Mouse (Mus musculus) left cerebral cortex, postnatal 14 days (tissue): ENCODE measurements around the gene Col25a1. TPM values are rescaled to one million over a fixed set of nuclear protein-coding genes. Genes with fewer than 3 reads are reported as not detected.

Experiments
- DNase-seq, 2 experiments: peaks; one replicate each; pipeline ENCODE4 v3.0.0; 2021 to 2022; ENCODE audit warnings: low spot score in 2 of 2, mixed read lengths in 1 of 2
- intact Hi-C: fragments of 180-260 bp; cut with DNase I; formaldehyde crosslinking; loops from one replicate; pipeline ENCODE4 v1.15.1; 2025
- total RNA-seq, 2 experiments: library from RNA; stranded (reverse); gene quantifications; 2 replicates each; pipeline ENCODE4 v1.2.3; 2021

Col25a1 gene
- total RNA-seq, 2 experiments from 2014 or later: 26.4 to 32.3 TPM

- peak; percentile 48 to 61 for DNase-seq
- intact Hi-C loops: no loop called here
Observed at GRCm38 (mm10) chr3:130400716-130401559, 269.6 kb downstream of the Col25a1 start.

GRCm38 (mm10) chr3:130401560-130401852 is 270.2 kb downstream of the Col25a1 start:
- intact Hi-C loops: no loop called here
- no peak for DNase-seq

- no peak for DNase-seq
- intact Hi-C loops: no loop called here
Observed at GRCm38 (mm10) chr3:130404525-130405409, 273.5 kb downstream of the Col25a1 start.

GRCm38 (mm10) chr3:130407201-130407600 is 275.9 kb downstream of the Col25a1 start:
- DNase-seq: no peak
- intact Hi-C loops: no loop called here

GRCm38 (mm10) chr3:130413239-130413638 is 281.9 kb downstream of the Col25a1 start:
- intact Hi-C loops: no loop called here
- no peak for DNase-seq

- DNase-seq: no peak
- intact Hi-C loops: no loop called here
Observed at GRCm38 (mm10) chr3:130418951-130419350, 287.6 kb downstream of the Col25a1 start.

- DNase-seq: no peak
- intact Hi-C loops: no loop called here
Observed at GRCm38 (mm10) chr3:130428796-130429195, 297.5 kb downstream of the Col25a1 start.

- no peak for DNase-seq
- intact Hi-C loops: no loop called here
Observed at GRCm38 (mm10) chr3:130430052-130430451, 298.8 kb downstream of the Col25a1 start.

- DNase-seq: peak; percentile 10 to 13
- intact Hi-C loops: no loop called here
Observed at GRCm38 (mm10) chr3:130432818-130433217, 301.5 kb downstream of the Col25a1 start.

- intact Hi-C loops: no loop called here
- no peak for DNase-seq
Observed at GRCm38 (mm10) chr3:130436956-130437355, 305.7 kb downstream of the Col25a1 start.

GRCm38 (mm10) chr3:130439767-130440166 is 308.5 kb downstream of the Col25a1 start:
- intact Hi-C loops: no loop called here

GRCm38 (mm10) chr3:130440689-130441088 is 309.4 kb downstream of the Col25a1 start:
- intact Hi-C loops: no loop called here
- DNase-seq: no peak

More at GRCm38 (mm10) chr3:130439767-130440166, 308.5 kb downstream of the Col25a1 start:
- no peak for DNase-seq

- intact Hi-C loops: no loop called here
- no peak for DNase-seq
Observed at GRCm38 (mm10) chr3:130443842-130444627, 312.7 kb downstream of the Col25a1 start.

- DNase-seq: no peak
- intact Hi-C loops: no loop called here
Observed at GRCm38 (mm10) chr3:130449864-130450263, 318.6 kb downstream of the Col25a1 start.

GRCm38 (mm10) chr3:130465371-130465770 is 334.1 kb downstream of the Col25a1 start:
- intact Hi-C loops: no loop called here
- DNase-seq: no peak

GRCm38 (mm10) chr3:130473211-130473768 is 342.0 kb downstream of the Col25a1 start:
- intact Hi-C loops: no loop called here
- no peak for DNase-seq

- intact Hi-C loops: no loop called here
- no peak for DNase-seq
Observed at GRCm38 (mm10) chr3:130473970-130474369, 342.7 kb downstream of the Col25a1 start.

GRCm38 (mm10) chr3:130482513-130482912 is 351.2 kb downstream of the Col25a1 start:
- intact Hi-C loops: no loop called here
- DNase-seq: no peak

- intact Hi-C loops: no loop called here
Observed at GRCm38 (mm10) chr3:130488839-130489238, 357.5 kb downstream of the Col25a1 start.

More at GRCm38 (mm10) chr3:130488839-130489238, 357.5 kb downstream of the Col25a1 start:
- DNase-seq: no peak
